Mouse (Mus musculus) embryonic facial prominence, embryonic 10.5 days (tissue): ENCODE measurements around the gene Prim1. TPM values are rescaled to one million over a fixed set of nuclear protein-coding genes. Genes with fewer than 3 reads are reported as not detected.
"Not testable (repeated sequence)": the region's sequence is repeated elsewhere in the genome, so short reads cannot be mapped to it uniquely, and the experiment has no call there.

Experiments used
- DNase-seq: peaks from one replicate; pipeline ENCODE4 v3.0.0-alpha.2; 2017; ENCODE audit warnings: low spot score
- H3K27ac ChIP-seq: fragments of 300-500 bp; sonication (generic); replicated peaks from 2 replicates; pipeline ENCODE4 v1.5.1; 2016; ENCODE audit warnings: mild to moderate bottlenecking
- H3K27me3 ChIP-seq: fragments of 300-500 bp; sonication (generic); replicated peaks from 2 replicates; pipeline ENCODE4 v1.6.1; 2016; ENCODE audit warnings: low read depth, mild to moderate bottlenecking; ENCODE audit not compliant: poor library complexity, severe bottlenecking
- H3K36me3 ChIP-seq: fragments of 300-500 bp; sonication (generic); replicated peaks from 2 replicates; pipeline ENCODE4 v1.6.1; 2016; ENCODE audit warnings: mild to moderate bottlenecking, moderate library complexity
- H3K4me1 ChIP-seq: fragments of 300-500 bp; sonication (generic); 2 replicates; pipeline ENCODE4 v1.6.1; 2016
- H3K4me3 ChIP-seq: fragments of 300-500 bp; sonication (generic); 2 replicates; pipeline ENCODE4 v1.5.1; 2016; ENCODE audit warnings: mild to moderate bottlenecking, moderate library complexity
- H3K9me3 ChIP-seq: fragments of 300-500 bp; sonication (generic); 2 replicates; pipeline ENCODE4 v1.6.1; 2016; ENCODE audit warnings: mild to moderate bottlenecking
- whole genome bisulfite sequencing: fragments of 180-500 bp; shearing (Covaris S2); methylation state at CpG from one replicate; pipeline ENCODE4 v1.1.7; 2016; 5-methylcytosine and 5-hydroxymethylcytosine counted together
- polyA plus RNA-seq: library from polyadenylated mRNA; unstranded; fragments of >200 nt; fragmentation: Nextera tagmentation; extraction: Ambion mirVana; gene quantifications from 2 replicates; pipeline ENCODE4 v1.2.1, GENCODE M21; 2016

The Prim1 gene
- polyA plus RNA-seq, 1 experiment from 2014 or later, result 111 TPM

DNA sequence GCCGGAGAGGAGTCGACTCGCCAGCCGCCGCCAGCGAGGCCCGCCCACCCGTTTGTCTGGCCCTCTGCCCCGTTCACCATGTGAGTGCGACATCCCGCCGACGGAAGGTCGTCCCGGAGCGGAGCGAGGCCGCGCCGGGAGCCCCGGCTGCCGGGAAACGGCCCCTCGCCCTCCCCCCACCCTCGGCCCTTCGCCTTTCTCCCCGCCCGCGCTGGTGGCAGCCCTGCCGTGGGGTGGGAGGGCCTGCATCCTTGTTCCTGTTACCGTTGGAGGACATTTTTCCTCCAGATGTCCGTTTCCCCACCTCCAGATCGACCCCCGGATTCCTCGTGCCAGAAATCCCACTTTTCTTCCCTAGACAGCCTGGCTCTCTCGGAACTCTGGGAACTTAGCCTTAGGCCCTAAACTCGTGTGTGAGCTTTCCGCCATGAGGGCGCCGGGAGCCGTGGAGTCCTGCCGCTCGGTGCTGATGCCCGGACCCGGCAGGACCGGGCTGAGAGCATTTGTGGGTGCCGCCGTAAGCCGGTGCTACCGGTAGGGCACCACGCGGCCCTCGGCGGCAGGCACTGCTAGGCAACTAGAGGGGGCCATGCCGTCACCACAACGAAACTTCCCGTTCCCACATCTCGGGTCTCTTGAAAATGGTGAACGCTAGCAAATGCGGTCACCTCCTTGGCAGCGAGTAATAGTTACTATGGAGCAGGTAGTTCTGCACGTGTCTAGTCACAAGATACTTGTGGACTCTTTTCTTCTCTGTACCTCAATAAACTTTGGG lies 44.4 kb downstream of the Prim1 start:
- Histone ChIP-seq H3K4me3 (peak overlapping the region; percentile 98), H3K36me3 (peaks cover 38% of the 10 kb centered on the region), H3K9me3 (no peaks in the 10 kb centered on the region), H3K27me3 (no peaks in the 10 kb centered on the region), H3K4me1 (peaks cover 28% of the 10 kb centered on the region), H3K27ac (peak overlapping the region; percentile 98)
- DNase-seq, result peak; percentile 71
- WGBS, result under 1% methylated on average over 62 of the region's 62 CpGs

DNA sequence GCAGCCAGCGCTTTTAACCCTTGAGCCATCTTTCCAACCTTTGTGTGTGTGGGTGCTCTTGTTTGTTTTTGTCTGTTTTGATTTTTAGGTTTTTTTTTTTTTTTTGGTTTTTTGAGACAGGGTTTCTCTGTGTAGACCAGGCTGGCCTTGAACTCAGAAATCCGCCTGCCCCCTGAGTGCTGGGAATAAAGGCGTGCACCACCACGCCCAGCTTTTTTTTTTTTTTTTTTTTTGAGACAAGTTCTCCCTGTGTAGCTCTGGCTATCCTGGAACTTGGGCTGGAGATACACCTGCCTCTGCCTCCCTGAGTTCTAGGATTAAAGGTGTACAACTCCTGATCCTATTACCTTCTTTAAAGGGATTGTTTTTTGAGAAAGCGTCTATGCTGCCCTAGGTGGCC lies 46.1 kb downstream of the Prim1 start:
- Histone ChIP-seq H3K4me3 (peak overlapping the region; percentile 98), H3K27ac (no peak overlapping the region), H3K4me1 (peaks cover 28% of the 10 kb centered on the region), H3K36me3 (peaks cover 55% of the 10 kb centered on the region), H3K27me3 (no peaks in the 10 kb centered on the region), H3K9me3 (no peaks in the 10 kb centered on the region)
- DNase-seq, result no peak
- WGBS, result 93% methylated on average over 5 of the region's 5 CpGs

- H3K36me3 ChIP-seq, result peaks cover 67% of the 10 kb centered on the region
- 0 out of 2 replicates have a peak overlapping the region, but pooled peaks have one; percentile 13 for H3K4me3 ChIP-seq
- DNase-seq, result no peak
- no peaks in the 10 kb centered on the region for H3K27me3 ChIP-seq
- WGBS, result 92% methylated on average over 6 of the region's 6 CpGs
- peaks cover 28% of the 10 kb centered on the region for H3K4me1 ChIP-seq
- no peaks in the 10 kb centered on the region for H3K9me3 ChIP-seq
- H3K27ac ChIP-seq, result no peak overlapping the region
Measured at GRCm38 (mm10) chr10:128062221-128062989, 47.4 kb downstream of the Prim1 start.

DNA sequence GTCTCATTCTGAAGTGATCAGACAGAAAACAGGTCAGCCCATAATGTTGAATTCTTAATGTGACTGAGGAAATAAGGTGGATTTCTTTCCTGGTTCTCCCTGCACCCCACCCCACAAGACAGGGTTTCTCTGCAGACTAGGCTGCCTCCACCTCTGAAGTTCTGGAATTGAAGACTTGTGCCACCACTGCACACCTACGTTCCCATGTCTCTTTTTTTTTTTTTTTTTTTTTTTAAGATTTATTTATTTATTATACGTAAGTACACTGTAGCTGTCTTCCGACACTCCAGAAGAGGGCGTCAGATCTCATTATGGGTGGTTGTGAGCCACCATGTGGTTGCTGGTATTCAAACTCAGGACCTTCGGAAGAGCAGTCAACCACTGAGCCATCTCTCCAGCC lies 51.1 kb downstream of the Prim1 start:
- Histone ChIP-seq H3K9me3 (no peaks in the 10 kb centered on the region), H3K4me1 (peaks cover 5% of the 10 kb centered on the region; the same call in 1 of the 2 replicates), H3K4me3 (no peak overlapping the region), H3K27me3 (no peaks in the 10 kb centered on the region), H3K27ac (no peak overlapping the region), H3K36me3 (peaks cover 92% of the 10 kb centered on the region)
- WGBS, result 87% methylated on average over 5 of the region's 5 CpGs
- no peak for DNase-seq

DNA sequence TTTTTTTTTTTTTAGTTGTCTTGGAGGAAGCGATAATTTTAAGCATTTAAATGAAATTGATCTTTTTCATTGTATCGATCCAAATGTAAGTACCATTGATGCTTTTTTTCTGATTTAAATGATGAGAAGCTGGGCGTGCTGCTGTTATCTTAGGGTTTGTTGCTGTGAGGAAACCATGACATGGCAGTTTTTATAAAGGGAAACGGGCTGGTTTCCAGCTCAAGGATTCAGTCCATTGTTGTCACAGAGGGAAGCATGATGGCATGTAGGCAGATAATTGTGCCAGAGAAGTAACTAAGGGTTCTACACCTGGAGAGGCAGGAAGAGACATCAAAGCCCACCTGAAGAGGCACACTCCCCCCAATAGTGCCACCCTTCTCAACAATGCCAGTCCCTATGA lies 54.2 kb downstream of the Prim1 start:
- 95% methylated on average over 4 of the region's 4 CpGs for WGBS
- peaks cover 93% of the 10 kb centered on the region for H3K36me3 ChIP-seq

GRCm38 (mm10) chr10:128070432-128070831 lies 55.5 kb downstream of the Prim1 start:
- H3K36me3 ChIP-seq, result peaks cover 92% of the 10 kb centered on the region
- H3K27ac ChIP-seq, H3K4me1 ChIP-seq, H3K27me3 ChIP-seq, H3K9me3 ChIP-seq, H3K4me3 ChIP-seq, DNase-seq: not testable (repeated sequence)
- WGBS, result 91% methylated on average over 2 of the region's 2 CpGs

More for the DNA sequence above, 54.2 kb downstream of the Prim1 start:
- H3K4me1 ChIP-seq, result no peaks in the 10 kb centered on the region
- H3K9me3 ChIP-seq, result no peaks in the 10 kb centered on the region
- no peaks in the 10 kb centered on the region for H3K27me3 ChIP-seq
- DNase-seq, result no peak
- no peak overlapping the region for H3K27ac ChIP-seq
- no peak overlapping the region for H3K4me3 ChIP-seq

DNA sequence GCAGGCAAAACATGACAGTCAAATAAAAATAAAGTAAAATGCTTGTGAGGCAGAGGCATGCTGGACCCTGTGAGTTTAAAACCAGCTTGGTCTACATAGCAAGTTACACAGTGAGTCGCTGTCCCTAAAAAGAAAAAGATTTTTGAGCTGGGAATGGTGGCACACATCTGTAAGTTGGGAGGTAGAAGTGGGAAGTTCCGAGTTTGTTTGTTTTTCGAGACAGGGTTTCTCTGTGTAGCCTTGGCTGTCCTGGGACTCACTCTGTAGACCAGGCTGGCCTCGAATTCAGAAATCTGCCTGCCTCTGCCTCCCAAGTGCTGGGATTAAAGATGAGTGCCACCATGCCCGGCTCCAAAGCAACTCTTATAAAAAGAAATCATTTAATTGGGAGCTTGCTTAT lies 63.3 kb downstream of the Prim1 start:
- WGBS, result 81% methylated on average over 5 of the region's 5 CpGs
- H3K27ac ChIP-seq, H3K9me3 ChIP-seq, H3K27me3 ChIP-seq, H3K4me1 ChIP-seq, DNase-seq, H3K4me3 ChIP-seq: not testable (repeated sequence)
- H3K36me3 ChIP-seq, result peaks cover 40% of the 10 kb centered on the region

Other genes with a start within 250 kb of the Prim1 start
- gene Rdh9, start 238.8 kb upstream of the Prim1 start, polyA plus RNA-seq, result not detected in 2 replicates
- not detected in 2 replicates for gene Rdh16, start 214.0 kb upstream of the Prim1 start, polyA plus RNA-seq
- not detected in 2 replicates for gene Rdh19, start 165.2 kb upstream of the Prim1 start, polyA plus RNA-seq
- not detected in 2 replicates for gene Rdh16f2, start 148.7 kb upstream of the Prim1 start, polyA plus RNA-seq
- not detected in 2 replicates for gene Rdh7, start 126.4 kb upstream of the Prim1 start, polyA plus RNA-seq
- not detected in 2 replicates for gene Sdr9c7, start 116.7 kb upstream of the Prim1 start, polyA plus RNA-seq
- not detected in 2 replicates for gene Hsd17b6, start 7.6 kb upstream of the Prim1 start, polyA plus RNA-seq
- 907 and 927 TPM in 2 replicates for gene Naca, start 20.4 kb downstream of the Prim1 start, polyA plus RNA-seq
- gene Ptges3, start 43.8 kb downstream of the Prim1 start, polyA plus RNA-seq, result 711 and 729 TPM in 2 replicates
- 2,197 and 2,277 TPM in 2 replicates for gene Atp5b, start 68.1 kb downstream of the Prim1 start, polyA plus RNA-seq
- gene Baz2a, start 76.4 kb downstream of the Prim1 start, polyA plus RNA-seq, result 14.7 and 17.5 TPM in 2 replicates
- 27.9 and 31.0 TPM in 2 replicates for gene Rbms2, start 165.1 kb downstream of the Prim1 start, polyA plus RNA-seq
- 1.4 and 1.5 TPM in 2 replicates for gene Gls2, start 179.3 kb downstream of the Prim1 start, polyA plus RNA-seq
- gene Spryd4, start 196.6 kb downstream of the Prim1 start, polyA plus RNA-seq, result 31.3 and 31.8 TPM in 2 replicates
- not detected in 2 replicates for gene Mip, start 210.7 kb downstream of the Prim1 start, polyA plus RNA-seq
- 95.9 and 103 TPM in 2 replicates for gene Timeless, start 216.9 kb downstream of the Prim1 start, polyA plus RNA-seq
- gene Apon, start 238.9 kb downstream of the Prim1 start, polyA plus RNA-seq, result 0.49 and 0.69 TPM in 2 replicates